Comparison of ENCODE assay signal across 11 mouse cellular contexts in genomic region chr14:101842521-101842920, GRCm38 (mm10).
DNase-seq lines count a peak whose midpoint lies in the region; ATAC-seq and TF ChIP-seq lines count a peak whose summit lies in the region.
"Had no signal": no experiment of that assay in that cellular context is flagged by ENCODE, and none has a peak within 500 bp of the region (broad histone marks: within the 10 kb centered on the region; RNA-seq: fewer than 3 reads in every experiment).

No protein-coding gene starts in this region.

- H3K9me3 ChIP-seq in lung, embryonic 16.5 days (ENCODE audit: control insufficient read depth, low read length), result no peaks in the 10 kb centered on the region
- no peaks in the 10 kb centered on the region for H3K9me3 ChIP-seq in stomach, postnatal 0 days (ENCODE audit: control insufficient read depth, low read length)
- H3K9me3 ChIP-seq: embryonic facial prominence, embryonic 12.5 days had no signal

- no peaks in the 10 kb centered on the region for H3K79me2 ChIP-seq in heart, adult 2 months (replicated peaks; ENCODE audit: control insufficient read depth, insufficient read depth, low read length)

- intact Hi-C loops in heart, adult 2 months (cut with DNase I), result no loop called here

- WGBS in heart, adult 2 months, result 58% methylated on average over 6 of the region's 6 CpGs
- 58% methylated on average over 6 of the region's 6 CpGs for WGBS in lung, embryonic 16.5 days
- WGBS in stomach, postnatal 0 days, result 60% methylated on average over 6 of the region's 6 CpGs

- H3K4me2 ChIP-seq in lung, embryonic 16.5 days (ENCODE audit: low read depth, low read length), result peak overlapping the region; percentile 50
- peak overlapping the region; percentile 42 for H3K4me2 ChIP-seq in stomach, postnatal 0 days (replicated peaks; ENCODE audit: low read depth)
- H3K4me2 ChIP-seq: embryonic facial prominence, embryonic 12.5 days had no signal

- ATAC-seq in lung, embryonic 16.5 days (ENCODE audit: low read depth), result no peak
- ATAC-seq in stomach, postnatal 0 days (ENCODE audit: low FRiP score, low TSS enrichment), result no peak
- ATAC-seq: hindbrain, embryonic 16.5 days had no signal

- H3K9ac ChIP-seq in heart, adult 2 months (ENCODE audit: low read depth, low read length), result peak overlapping the region; percentile 81
- peak overlapping the region; percentile 57 for H3K9ac ChIP-seq in lung, embryonic 16.5 days (ENCODE audit: low read length)
- H3K9ac ChIP-seq in stomach, postnatal 0 days (ENCODE audit: low read length), result peak overlapping the region; percentile 47
- H3K9ac ChIP-seq: embryonic facial prominence, embryonic 12.5 days had no signal

- no peak for TF ChIP-seq CTCF in heart, adult 2 months (IDR thresholded peaks at IDR 0.05)
- TF ChIP-seq CTCF in stomach, postnatal 0 days (IDR thresholded peaks at IDR 0.05; ENCODE audit: low read depth), result no peak

- no peak for TF ChIP-seq POLR2A in heart, adult 2 months (IDR thresholded peaks at IDR 0.05; ENCODE audit: insufficient read depth, low read depth, low read length)

- peaks cover 18% of the 10 kb centered on the region for H3K36me3 ChIP-seq in heart, adult 2 months (ENCODE audit: control insufficient read depth, insufficient read depth, low read length)
- no peaks in the 10 kb centered on the region for H3K36me3 ChIP-seq in lung, embryonic 16.5 days (ENCODE audit: control insufficient read depth, insufficient read depth, low read length)
- no peaks in the 10 kb centered on the region for H3K36me3 ChIP-seq in stomach, postnatal 0 days (ENCODE audit: control insufficient read depth, insufficient read depth, low read length)
- H3K36me3 ChIP-seq: embryonic facial prominence, embryonic 12.5 days had no signal

- TF ChIP-seq EP300 in heart, adult 2 months (IDR thresholded peaks at IDR 0.05; ENCODE audit: insufficient read depth, low read depth, low read length), result no peak
- TF ChIP-seq EP300 in stomach, postnatal 0 days (optimal IDR thresholded peaks at IDR 0.05), result no peak

- peak overlapping the region; percentile 48 for H3K4me3 ChIP-seq in heart, adult 2 months
- peak overlapping the region; percentile 46 for H3K4me3 ChIP-seq in lung, embryonic 16.5 days (ENCODE audit: low read length)
- peak overlapping the region; percentile 39 for H3K4me3 ChIP-seq in stomach, postnatal 0 days (ENCODE audit: low read depth, low read length)
- H3K4me3 ChIP-seq: embryonic facial prominence, embryonic 12.5 days had no signal

- DNase-seq in heart, adult 2 months, result no peak
- DNase-seq in heart, postnatal 4 days, result no peak
- DNase-seq in urinary bladder, postnatal 14 days (ENCODE audit: low spot score), result peak; percentile 26
- DNase-seq in urinary bladder, postnatal 25 days (ENCODE audit: low spot score), result no peak
- DNase-seq in stomach, postnatal 0 days (ENCODE audit: low spot score), result peak; percentile 52
- no peak for DNase-seq in testis, postnatal 14 days (ENCODE audit: low spot score)
- no peak for DNase-seq in right cerebral cortex, postnatal 10 days (ENCODE audit: low spot score in 2 of 2)
- DNase-seq: adrenal gland, postnatal 14 days had no signal

- H3K27me3 ChIP-seq in heart, adult 2 months (ENCODE audit: control insufficient read depth, insufficient read depth, low read length), result no peaks in the 10 kb centered on the region
- no peaks in the 10 kb centered on the region for H3K27me3 ChIP-seq in lung, embryonic 16.5 days (ENCODE audit: control insufficient read depth, insufficient read depth, low read depth, low read length)
- H3K27me3 ChIP-seq in stomach, postnatal 0 days (ENCODE audit: control insufficient read depth, insufficient read depth, low read length), result no peaks in the 10 kb centered on the region
- H3K27me3 ChIP-seq: embryonic facial prominence, embryonic 12.5 days had no signal

- H3K4me1 ChIP-seq in heart, adult 2 months (ENCODE audit: control insufficient read depth, insufficient read depth, low read length), result peaks cover 10% of the 10 kb centered on the region
- peaks cover 5% of the 10 kb centered on the region for H3K4me1 ChIP-seq in lung, embryonic 16.5 days (replicated peaks; ENCODE audit: control insufficient read depth, insufficient read depth, low read length)
- 0 out of 2 replicates have a peak, but pooled peaks cover 2% of the 10 kb centered on the region for H3K4me1 ChIP-seq in stomach, postnatal 0 days (replicated peaks; ENCODE audit: control insufficient read depth, insufficient read depth)

- peak overlapping the region; percentile 76 for H3K27ac ChIP-seq in heart, adult 2 months
- H3K27ac ChIP-seq in lung, embryonic 16.5 days (ENCODE audit: low read length), result peak overlapping the region; percentile 77
- peak overlapping the region; percentile 59 for H3K27ac ChIP-seq in stomach, postnatal 0 days (replicated peaks)
- H3K27ac ChIP-seq: embryonic facial prominence, embryonic 12.5 days had no signal

Comparison
In these comparisons a context has a peak if more than half of its experiments do, and no peak if none do; other contexts are left out.
1. DNase-seq: peak in urinary bladder, postnatal 14 days (single experiment) and stomach, postnatal 0 days (single experiment); none in heart, adult 2 months (0 of 2), heart, postnatal 4 days (single experiment), urinary bladder, postnatal 25 days (single experiment), testis, postnatal 14 days (single experiment) and right cerebral cortex, postnatal 10 days (0 of 2).
2. Peak in every context shown above with its lines, with median percentiles within 50 percentile points of each other: H3K27ac ChIP-seq, H3K4me3 ChIP-seq and H3K9ac ChIP-seq.